Mouse (Mus musculus) monocyte, adult 2 months (primary cell): ENCODE results near the gene Dennd5b.
"Not testable (repeated sequence)": the region's sequence is repeated elsewhere in the genome, so short reads cannot be mapped to it uniquely, and the experiment has no call there.

Source experiments
- DNase-seq, 2 experiments: peaks; one replicate each; pipeline ENCODE4 v3.0.0; 2022; ENCODE audit warnings: low spot score in 2 of 2, low read depth in 1 of 2

Dennd5b gene

GRCm38 (mm10) chr6:149018431-149018830 lies 83.0 kb downstream of the Dennd5b start:
- no peak for DNase-seq

- DNase-seq = no peak
Measured at GRCm38 (mm10) chr6:149010766-149011301, 90.6 kb downstream of the Dennd5b start.

- DNase-seq = no peak
Measured at GRCm38 (mm10) chr6:149005009-149005408, 96.5 kb downstream of the Dennd5b start.

- DNase-seq = no peak
Measured at GRCm38 (mm10) chr6:148994327-148994999, 107.0 kb downstream of the Dennd5b start.

- no peak for DNase-seq
Measured at GRCm38 (mm10) chr6:148993117-148994077, 108.1 kb downstream of the Dennd5b start.

GRCm38 (mm10) chr6:148992373-148993116 lies 108.9 kb downstream of the Dennd5b start:
- no peak for DNase-seq

GRCm38 (mm10) chr6:148991660-148992372 lies 109.7 kb downstream of the Dennd5b start:
- no peak for DNase-seq

- DNase-seq = not testable (repeated sequence)
Measured at GRCm38 (mm10) chr6:148989792-148990491, 111.5 kb downstream of the Dennd5b start.

- no peak for DNase-seq
Measured at GRCm38 (mm10) chr6:148986003-148986402, 115.5 kb downstream of the Dennd5b start.

- DNase-seq = no peak
Measured at GRCm38 (mm10) chr6:148980495-148980894, 121.0 kb downstream of the Dennd5b start.

GRCm38 (mm10) chr6:148975096-148975495 lies 126.4 kb downstream of the Dennd5b start:
- DNase-seq = no peak

- DNase-seq = no peak
Measured at GRCm38 (mm10) chr6:148972891-148973290, 128.6 kb downstream of the Dennd5b start.

- no peak for DNase-seq
Measured at GRCm38 (mm10) chr6:148972059-148972848, 129.2 kb downstream of the Dennd5b start.

- DNase-seq = no peak
Measured at GRCm38 (mm10) chr6:148971385-148971940, 130.0 kb downstream of the Dennd5b start.

- DNase-seq = no peak
Measured at GRCm38 (mm10) chr6:148961285-148961684, 140.2 kb downstream of the Dennd5b start.

GRCm38 (mm10) chr6:148959540-148960238 lies 141.8 kb downstream of the Dennd5b start:
- DNase-seq = no peak

GRCm38 (mm10) chr6:148958712-148959111 lies 142.8 kb downstream of the Dennd5b start:
- no peak for DNase-seq

- DNase-seq = no peak
Measured at GRCm38 (mm10) chr6:148957046-148957445, 144.4 kb downstream of the Dennd5b start.
